Mouse (Mus musculus) A20 (cell line): ENCODE results near the gene Cfdp1.

Source experiments
- DNase-seq: peaks from one replicate; pipeline ENCODE4 v3.0.0-alpha.2; 2011; ENCODE audit warnings: low read depth, low spot score

Gene Cfdp1

DNA sequence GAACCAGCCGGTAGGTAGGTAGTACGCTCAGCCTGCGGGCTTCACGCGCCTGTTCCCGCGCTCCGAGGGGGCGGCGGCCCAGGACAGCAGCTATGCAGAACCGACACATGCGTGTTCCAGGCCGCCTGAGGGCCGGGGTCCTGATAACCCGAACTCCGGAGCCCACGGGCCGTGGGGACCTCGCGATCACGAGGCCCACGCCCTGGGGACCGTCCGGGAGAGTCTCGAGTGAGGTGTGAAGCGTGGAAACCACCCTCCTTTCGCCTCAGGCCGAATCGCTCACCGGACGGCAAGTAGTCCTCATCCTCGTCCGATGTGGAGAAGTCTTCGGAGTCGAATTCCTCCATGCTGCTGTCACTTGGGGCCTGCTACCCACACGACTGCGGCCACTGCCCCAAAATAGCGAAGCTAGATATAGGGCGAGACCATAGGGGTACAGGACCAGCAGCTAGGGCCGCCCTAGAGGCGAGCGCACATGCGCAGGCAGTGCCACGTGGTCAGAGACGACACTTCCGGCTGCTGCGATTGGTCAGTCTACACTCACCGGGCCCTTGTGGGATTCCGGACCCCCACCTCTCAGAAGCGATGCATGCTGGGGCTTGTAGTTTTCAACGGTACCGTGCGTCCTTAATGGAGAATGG, at the start of gene Cfdp1:
Cfdp1 (minus strand) TSS at position 431 of the 641 bp plus-strand sequence.
- peak; percentile 97 for DNase-seq

DNA sequence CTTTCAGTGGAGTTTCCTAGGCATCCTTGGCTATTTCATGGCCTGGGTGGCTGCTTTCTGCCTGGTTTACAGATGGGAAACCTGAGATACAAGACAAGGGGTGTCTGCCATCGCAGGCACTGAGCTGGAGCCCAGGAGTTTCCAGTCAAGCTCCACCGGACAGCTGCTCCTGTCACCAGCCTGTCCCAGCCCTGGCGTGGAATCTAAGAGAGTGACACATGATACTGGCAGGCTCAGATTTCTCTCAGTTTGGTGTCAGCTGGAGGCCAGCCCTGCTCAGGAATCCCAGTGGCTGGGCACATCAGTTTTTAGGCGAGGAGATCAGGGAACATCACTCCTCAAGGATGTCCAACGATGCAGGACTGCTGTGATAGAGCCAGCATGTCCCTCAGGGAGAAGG, 48.0 kb upstream of the Cfdp1 start:
- DNase-seq, result no peak

DNA sequence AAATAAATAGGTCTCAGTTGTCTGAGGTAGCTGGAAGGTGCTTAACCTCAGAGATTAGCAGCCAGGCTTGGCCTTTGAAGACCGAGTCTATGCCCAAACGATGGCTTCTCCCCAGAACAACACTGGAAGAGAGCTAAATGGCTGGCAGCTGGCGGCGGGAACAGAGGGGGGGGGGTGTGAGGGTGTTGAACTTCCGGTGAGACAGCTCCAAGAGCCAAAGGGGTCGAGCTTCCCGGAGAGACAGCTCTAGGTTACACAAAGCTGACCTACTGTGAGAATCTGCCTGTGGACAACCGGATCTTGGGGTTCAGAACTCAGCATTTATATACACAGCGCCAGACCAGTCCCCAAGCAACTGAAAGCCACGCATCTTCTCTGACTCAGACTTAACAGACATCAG, 44.5 kb upstream of the Cfdp1 start:
- no peak for DNase-seq

DNA sequence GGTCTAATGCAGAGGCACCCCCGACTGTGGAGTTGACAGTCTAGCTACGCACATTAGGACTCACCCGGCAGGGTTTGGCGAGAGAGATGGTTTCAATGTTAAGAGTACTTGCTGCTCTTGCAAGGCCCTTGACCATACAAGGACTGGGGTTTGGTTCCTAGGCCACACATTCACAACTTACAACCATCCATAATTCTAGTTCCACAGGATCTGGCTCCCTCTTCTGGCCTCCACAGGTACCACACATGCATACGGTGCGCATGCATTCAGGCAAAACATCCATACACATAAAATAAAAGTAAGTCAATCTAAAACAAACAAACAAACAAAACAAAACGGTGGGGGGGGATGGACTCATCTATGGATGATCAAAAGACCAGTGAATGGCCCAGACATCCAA, 40.9 kb upstream of the Cfdp1 start:
- peak; percentile 28 for DNase-seq

DNA sequence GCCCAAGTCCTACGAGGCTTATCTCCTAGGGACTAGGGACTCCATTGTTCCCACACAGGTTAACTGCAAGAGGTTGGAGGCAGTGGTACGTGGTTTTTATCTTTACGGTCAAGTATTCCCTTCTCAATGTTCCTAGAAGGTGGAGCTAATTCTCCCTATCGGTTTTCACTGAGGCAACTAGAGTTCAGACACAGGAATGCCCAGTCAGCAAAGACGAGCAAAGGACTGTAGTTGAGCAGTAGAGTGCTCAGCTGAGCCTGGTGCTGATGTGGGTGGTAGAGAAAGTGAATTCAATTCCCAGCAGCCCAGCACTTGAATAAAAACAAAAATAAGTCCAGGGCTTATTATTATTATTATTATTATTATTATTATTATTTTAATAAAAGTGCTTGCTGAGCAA, 38.5 kb upstream of the Cfdp1 start:
- DNase-seq, result no peak

DNA sequence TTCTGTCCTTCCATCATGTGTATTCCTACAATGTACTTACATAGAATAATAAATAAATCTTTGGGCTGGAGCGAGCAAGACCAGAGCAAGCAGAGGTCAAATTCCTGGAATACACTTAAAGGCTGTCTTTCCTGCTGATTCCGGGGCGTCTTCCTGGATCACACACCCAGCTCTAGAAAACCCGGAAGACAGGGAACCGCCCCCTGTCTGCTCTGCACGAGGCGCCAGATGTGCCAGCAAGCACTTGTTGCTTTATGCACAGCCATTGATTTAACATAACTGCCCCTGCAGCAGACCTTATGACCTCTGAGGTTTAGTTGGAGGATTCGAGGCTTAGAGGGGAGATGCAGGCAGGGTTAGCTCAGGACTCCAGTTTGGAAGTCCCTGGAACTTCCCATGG, 37.9 kb upstream of the Cfdp1 start:
- no peak for DNase-seq

DNA sequence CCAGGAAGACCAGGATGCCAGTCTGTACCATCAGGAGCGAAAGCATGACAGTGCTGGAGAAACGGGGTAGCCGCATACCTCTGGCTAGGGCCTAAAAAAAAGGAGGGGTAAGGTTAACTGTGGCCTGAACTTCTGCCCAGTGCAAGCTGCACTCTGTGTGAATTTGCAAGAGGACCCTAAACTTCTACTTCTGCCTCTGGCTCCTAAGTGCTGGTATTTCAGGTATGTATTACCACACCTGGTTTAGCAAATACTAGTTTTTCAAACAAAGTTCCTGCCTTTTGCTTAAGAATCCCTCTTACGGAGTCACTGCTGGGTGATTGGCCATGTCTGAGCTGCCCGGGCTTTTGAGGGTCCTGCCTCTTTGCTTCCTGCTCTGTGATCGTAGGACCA, 36.8 kb upstream of the Cfdp1 start:
- no peak for DNase-seq

DNA sequence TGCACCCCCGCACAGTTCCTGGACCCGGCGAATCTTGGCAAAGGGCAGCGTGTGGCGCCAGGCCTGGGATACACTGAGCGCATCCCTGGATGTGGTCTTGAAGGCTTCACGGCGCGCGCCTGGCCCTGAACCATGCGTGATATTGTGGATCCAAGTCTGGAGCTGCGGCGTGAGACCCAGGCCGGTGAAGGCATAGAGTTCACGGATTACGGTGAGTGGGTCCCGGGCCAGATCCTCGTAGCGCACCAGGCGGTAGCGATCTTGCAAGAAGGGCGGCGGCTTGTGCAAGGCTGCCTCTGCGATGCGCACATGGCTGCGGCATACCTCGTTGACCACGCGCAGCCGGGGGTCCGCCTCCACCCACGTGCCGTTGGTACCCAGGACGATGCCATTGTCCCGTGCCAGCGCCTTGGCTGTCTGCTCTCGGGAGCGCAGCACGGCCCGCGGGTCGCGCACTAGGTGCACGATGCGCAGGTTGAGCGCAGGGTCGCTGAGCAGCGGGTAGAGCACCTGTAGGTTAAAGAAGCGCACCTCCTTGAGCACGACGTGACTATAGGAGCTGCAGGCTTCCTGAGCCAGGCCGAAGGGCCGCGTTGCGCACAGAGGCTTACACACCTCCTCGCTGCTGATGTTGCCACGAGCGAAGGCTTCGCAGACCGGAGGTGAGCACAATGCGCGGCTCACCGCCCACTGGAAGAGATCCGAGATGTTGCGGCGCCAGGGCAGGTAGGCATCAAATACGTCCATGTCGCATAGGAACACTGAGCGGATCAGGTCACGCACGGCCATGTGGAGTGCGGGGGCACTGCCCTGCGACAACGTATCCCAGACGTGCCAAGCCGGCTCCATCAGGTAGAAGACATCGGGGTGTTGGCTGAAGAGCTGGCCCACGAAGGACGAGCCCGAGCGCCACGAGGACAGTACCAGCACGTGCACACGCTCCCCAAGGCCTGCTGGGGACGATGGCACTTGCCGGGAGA, 36.1 kb upstream of the Cfdp1 start:
- no peak for DNase-seq

DNA sequence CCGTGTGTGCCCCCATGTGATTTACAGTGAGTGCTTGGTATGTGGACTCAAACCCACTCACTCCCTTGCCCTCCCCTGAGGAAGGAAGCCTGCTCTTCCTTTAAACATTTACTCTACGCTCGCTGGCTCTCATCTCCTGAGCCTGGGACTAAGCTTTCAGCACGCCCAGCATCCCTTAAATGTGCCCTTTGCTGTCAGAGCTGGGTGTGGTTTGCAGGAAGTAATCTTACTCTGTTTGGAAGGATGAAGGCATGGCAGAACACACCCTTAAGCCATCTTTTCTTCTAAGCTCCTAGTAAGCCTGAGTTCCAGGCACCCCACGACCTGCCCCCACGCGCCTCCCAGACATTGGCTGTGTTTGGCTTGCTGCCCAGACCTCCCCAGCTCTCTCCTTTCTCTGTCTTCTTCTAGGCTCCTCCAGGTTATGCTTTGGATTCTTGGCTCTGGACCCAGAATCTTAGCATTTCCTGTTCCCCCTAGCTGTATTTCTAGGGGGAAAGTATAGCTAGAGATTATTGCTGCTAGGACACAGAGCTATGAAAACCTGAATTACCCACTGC, 34.1 kb upstream of the Cfdp1 start:
- DNase-seq, result no peak

DNA sequence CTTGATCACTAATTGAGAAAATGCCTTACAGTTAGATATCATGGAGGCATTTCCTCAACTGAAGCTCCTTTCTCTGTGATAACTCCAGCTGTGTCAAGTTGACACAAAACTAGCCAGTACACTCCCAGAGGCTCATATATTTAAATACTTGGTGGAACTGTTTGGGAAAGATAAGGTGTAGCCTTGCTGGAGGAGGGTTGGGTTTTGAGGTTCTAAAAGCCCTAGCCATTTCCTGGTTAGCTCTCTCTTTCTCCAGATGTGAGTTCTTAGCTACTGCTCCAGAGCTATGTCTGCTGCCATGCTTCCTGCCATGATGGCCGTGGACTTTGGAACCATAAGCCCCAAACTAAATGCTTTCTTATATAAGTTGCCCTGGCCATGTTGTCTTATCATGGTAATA, 33.4 kb upstream of the Cfdp1 start:
- no peak for DNase-seq

DNA sequence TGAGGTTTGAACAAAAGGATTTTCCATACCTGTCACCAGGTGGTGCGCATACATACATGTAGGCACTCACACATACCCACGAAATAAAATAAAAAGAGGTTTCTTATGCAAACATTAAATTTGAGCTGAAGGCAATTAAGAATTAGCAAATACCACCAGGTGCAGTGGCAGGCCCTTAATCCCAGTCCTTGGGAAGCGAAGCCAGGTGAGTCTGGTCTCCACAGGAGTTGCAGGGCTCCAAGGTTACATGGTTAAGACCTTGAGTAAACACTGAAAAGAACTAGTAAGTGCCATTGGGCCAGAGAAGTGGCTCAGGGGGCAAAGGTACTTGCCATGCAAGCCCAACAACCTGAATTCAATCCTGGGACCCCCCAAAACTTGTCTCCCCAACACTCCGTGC, 29.5 kb upstream of the Cfdp1 start:
- DNase-seq, result no peak

DNA sequence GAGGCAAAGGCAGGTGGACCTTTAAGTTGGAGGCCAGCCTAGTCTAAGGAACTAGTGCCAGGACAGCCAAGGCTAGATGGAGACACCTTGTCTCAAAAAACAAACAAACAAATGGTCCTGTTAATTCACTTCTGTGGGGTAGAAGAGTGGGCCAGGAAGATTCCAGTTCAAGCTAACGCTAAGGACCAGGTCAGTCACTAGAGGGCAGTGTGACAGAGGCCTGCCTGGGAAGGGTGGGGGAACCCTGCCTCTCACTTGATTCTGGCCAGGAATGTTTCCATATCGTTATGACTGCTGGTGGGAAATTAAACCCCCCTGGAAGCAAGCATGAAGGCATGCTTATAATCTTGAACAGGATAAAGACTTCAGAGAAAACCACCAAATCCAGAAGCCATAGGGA, 27.5 kb upstream of the Cfdp1 start:
- peak; percentile 58 for DNase-seq

DNA sequence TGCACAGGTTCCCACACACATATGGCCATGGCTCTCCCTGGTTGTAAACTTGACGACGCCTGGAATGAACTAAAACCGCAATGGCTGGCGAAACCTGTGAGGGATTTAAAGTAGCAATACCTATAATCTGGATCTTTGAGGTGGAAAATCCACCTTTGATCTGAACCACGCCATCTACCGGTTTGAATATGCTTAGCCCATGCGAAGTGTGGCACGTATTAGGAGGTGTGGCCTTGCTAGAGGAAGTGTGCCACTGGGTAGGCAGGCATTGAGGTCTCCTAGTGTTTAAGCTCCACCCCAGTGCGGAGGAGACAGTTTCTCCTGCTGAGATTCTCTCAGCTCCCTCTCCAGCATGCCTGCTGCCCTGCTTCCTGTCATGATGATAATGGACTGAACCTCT, 23.6 kb upstream of the Cfdp1 start:
- peak; percentile 89 for DNase-seq

DNA sequence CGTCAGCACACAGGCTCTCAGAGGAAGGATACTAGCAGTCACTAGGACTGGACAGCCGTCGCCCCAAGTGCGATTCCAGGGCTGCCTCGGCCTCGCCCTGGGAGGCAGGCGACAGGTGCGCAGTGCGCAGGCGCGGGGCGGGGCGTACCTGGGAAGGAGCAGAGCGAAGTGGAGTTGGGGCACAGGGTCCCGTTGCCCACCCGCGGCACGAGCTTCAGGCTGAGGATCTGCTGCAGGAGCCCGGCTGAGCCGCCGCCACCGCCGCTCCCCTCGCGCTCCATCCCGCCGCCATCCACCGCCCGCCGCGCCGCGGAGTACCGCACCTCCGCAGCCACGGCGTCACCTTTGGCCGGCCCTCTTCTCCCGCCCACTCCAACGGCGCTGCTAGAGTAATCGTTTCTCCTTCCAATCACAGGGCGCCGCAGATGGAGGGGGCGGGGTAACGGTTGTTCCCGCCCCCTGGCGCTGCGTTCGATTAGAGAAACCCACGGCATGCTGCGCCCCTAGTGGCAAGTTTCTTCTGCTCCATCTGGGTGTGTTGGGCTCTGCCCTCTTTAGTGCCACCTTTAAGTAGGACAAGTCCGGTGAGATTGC, 22.4 kb upstream of the Cfdp1 start, which contains the start of gene Tmem170:
Tmem170 (minus strand) TSS at position 396 of the 594 bp plus-strand sequence.
- peak; percentile 100 for DNase-seq

DNA sequence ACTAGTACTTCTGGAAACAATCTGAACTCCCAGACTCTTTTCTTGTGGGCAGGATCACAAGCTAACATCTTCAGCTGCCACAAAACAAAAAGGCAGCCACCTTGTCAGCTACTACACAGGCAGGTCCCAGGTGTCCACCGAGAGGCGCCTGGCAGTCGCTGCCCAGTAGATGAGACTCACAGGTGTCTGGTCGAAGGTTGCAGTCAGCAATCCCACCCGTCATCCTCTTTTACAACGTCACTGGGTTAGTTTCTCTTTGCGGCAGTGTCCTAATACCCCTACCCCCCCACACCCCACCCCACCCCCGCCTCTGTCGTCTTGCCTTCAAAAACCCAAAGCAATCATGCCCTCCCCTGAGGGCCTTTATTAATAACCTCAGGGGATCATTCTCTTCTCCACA, 21.7 kb upstream of the Cfdp1 start:
- peak; percentile 76 for DNase-seq

DNA sequence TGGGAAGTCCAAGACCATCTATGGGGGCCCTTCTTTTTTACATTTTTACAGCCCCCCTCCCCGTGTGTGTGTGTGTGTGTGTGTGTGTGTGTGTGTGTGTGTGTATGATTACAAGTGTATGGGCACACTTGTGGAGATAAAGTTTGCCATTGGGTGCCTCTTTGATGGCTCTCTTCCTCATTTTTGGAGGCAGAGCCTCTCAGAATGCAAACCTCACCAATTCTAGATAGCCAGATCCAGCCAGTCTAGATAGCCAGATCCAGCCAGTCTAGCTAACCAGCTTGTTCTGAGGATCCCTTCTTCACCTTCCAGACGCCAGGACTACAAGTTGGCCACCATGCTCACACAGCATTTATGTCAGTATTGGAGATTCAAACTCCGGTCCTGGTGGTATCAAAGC, 17.2 kb upstream of the Cfdp1 start:
- DNase-seq, result no peak

DNA sequence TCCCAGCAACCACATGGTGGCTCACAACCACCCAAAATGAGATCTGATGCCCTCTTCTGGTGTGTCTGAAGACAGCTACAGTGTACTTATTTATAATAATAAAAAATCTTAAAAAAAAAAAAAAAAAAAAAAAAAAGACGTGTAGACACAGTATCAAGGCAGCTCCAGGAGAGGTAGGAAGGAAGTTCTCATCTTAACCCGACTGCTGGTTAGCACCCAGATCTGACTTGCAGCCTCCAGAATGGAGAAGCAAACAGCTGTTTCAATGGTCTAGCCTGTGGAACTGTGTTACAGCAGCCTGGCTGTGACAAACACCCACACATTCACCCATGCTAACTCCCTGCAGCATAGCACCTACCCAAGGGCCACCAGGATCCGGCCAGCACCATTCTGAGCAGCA, 16.3 kb upstream of the Cfdp1 start:
- no peak for DNase-seq

DNA sequence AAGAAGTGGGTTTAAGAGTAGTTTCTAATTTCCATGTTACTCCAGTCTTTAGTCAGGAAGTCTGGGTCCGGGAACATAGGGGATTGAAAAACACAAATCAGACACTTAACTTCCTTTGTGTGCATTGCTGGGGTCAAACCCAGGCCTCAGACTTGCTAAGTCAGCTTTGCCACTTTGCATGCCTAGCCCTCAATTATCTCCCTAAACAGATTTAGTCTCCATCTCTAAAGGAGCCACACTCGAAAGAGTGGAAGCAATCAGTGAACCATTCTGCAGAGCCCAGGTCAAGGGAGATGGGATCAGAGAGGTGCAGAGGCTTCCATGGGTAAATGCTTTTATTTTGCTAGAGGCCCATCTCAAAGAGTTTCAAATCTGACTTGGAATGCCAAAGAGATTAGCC, 14.6 kb upstream of the Cfdp1 start:
- no peak for DNase-seq

DNA sequence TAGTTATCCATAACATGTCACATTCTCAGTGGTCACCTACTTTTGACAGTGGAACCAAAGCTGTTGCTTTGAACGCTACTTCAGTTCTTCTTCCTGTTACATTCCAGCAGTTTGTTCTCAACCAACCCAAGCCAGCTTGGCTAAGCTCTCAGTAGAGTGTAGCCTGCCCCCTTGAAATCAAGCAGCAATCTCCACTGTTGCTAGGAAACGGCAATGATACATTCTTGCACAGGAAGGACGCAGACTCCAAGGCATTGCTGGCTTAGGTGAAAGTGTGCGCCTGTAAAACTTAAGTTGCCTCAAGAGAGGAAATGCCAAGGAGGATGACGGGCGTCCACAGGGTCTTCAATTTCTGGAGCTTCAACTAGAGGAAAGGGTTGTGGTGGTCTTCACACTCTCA, 11.8 kb upstream of the Cfdp1 start:
- DNase-seq, result no peak

DNA sequence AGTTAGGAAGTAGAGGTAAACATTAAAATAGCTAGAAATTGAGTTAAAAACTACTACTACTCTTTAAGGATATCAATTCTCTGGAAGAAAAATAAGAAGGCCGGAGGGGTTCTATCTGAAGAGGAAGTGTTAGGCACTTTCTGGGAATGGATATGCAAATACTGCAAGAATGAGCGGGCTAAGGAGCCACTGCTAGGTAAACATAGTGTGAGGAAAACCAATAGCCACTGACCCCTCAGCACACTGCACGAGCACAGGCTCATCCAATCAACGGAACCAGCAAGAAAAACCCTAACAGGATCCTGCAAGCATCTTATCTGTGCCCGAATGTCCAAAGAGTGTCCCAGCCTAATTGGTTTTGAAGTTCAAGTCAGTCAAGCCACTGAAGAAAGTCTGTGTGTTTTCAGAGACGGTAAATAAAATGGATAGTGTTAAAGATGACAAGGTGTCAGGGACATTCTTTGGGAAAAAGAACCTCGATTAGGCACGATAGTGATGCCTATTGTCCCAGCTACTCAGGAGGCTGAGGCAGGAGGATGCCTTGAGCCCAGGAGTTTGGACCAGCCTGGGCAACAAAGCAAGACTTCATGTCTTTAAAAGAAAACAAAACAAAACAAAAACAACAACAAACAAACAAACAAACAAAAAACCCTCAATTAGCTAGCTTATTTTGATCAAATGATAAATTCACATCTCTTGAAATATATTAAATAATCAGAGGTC, 11.2 kb upstream of the Cfdp1 start:
- no peak for DNase-seq

DNA sequence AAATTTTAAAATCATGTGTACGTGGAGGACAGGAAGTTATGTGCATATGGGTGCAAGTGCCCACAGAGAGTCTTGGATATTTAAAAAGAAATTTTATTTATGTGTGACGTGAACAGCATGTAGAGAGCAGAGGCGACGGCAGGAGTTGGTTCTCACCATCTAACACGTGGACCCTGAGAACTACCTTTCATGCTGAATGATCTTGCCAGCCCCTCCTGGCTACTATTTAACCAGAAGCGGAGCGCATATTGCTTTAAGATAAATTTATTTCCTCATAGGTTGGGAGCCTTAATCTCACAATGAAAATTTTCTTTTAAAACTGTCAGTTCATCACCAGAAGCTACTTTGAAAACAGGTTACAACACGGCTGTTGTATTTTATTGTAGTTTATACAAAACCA, 10.6 kb upstream of the Cfdp1 start:
- DNase-seq, result no peak

DNA sequence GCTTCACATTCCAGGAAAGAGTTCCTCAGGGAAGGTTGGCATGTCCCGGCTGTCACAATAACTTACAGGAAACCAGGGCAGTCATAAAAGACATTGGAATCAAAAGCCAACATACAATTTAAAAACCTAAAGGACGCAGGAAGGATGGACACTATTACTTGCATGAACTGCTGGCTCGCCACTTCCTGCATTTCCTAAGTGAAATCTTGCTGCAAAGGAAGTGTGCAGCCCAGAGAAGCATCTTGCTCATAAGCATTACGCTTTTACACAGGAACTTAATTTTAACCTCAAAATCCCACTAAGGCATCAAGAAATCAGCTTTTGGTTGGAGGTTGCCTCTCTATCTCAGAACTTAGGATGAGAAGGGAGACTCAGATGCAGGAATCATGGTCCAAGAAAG, 9.2 kb upstream of the Cfdp1 start:
- DNase-seq, result no peak
